Mouse (Mus musculus) inflammation-experienced regulatory T-cells, adult 6 months (primary cell): ENCODE data around the gene Polr2g. TPM values are rescaled to one million over a fixed set of nuclear protein-coding genes. Genes with fewer than 3 reads are reported as not detected.

ENCODE experiments used
- ATAC-seq: one replicate; pipeline ENCODE4 v1.8.0; 2017
- polyA plus RNA-seq, 3 experiments: library from polyadenylated mRNA; unstranded; fragments of 100-300 nt; shearing (Covaris generic); gene quantifications; one replicate each; pipeline ENCODE4 v1.2.1; 2017

The Polr2g gene
- polyA plus RNA-seq, 3 experiments from 2014 or later: 186 to 196 (median 191) TPM

DNA sequence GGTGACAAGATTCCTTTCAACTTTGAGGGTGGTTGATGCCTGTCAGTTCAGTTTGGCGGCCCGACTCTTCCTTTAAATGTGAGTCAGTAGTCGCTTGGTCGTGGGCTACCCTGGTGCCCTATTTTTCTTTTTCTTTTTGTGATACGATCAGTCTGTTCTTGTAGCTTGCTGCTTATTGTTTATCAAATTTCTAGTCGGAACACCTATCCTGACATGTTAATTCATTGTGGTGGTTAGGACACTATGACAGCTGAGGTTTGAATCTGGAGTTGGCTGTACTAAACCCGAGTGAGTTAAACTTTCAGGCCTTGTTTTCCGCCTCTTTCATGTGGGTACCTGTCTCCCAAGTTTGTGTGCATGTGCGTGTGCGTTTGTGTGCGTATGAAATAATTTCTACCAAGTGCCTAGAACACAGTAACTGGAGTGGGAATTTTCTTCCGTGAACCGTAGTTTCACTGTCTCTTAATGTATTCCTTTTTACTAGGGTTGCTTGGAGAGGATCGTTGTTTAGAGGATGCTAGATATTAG is 40.8 kb downstream of the Polr2g start:
- ATAC-seq: peak; percentile 33

DNA sequence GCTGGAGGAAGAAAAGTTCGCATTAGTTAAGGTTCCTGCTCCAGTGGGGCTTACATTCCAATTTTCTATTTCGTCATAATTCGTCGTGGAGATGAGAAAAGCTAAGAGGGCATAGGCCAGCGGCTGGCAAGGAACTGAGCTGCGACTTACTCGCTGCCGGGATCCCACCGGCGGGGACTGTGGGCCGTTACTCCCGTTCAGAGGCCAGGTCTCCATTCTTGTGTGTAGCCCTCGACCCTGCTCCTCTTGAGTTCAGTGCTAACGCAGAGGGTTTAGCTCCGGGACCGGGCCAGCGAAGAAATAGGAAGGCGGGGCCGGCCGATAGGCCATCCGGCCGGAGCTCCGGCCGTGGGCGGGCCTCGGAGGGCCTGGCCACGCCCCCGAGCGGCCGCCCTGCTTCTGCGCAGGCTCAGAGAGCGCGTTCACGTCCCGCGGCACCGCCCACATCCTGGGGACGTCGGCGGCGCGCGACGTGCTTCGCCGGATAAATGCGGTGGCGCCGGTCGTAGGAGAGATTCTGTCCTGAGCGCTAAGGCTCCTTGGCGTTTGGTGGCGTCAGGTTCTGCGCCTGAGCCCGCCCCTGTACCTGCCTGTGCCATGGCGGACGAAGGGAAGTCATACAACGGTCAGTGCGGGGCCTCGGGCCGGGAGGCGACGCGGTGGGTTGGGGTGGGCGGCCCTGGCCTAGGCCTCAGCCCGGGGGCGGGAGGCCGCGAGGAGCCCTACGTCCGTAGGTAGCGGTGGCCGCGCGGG is 41.6 kb downstream of the Polr2g start, which contains the start of gene Nxf1:
TSS of gene Nxf1 (plus strand) at position 439 of the 753 bp plus-strand sequence.
- ATAC-seq: peak; percentile 86

DNA sequence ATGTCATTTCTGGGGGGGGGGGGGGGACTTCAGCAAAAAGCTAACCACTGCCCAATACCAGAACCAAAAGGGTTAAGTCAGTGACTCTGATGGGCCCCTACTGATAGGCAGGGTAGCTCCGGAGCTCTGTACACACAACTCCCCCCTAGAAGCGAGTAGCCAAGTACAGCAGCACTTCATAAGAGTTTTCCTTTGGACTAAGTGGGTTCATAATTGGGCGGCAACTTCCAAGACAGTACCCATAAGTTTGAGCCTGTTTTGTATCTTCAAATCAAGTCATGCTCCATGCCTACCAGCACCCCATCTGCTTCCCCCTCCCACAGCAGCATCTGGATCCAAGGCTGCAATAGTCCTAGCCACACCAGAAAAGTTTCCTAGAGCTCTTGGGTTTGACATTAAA is 42.7 kb downstream of the Polr2g start:
- ATAC-seq: no peak

DNA sequence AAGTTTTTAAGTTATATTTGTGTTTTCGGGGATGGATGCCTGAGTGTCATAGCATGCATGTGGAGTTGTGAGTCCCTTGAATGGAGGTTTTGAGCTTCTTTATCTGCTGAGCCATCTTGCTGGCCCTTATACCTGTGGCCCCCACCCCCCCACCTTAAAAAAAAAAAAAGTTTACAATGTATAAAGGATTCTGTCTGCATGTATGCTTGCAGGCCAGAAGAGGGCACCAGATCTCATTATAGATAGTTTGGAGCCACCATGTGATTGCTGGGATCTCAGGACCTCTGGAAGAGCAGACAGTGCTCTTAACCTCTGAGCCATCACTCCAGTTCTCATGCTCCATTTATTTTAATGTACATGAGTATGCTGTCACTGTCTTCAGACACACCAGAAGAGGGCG is 51.0 kb downstream of the Polr2g start:
- no peak for ATAC-seq

DNA sequence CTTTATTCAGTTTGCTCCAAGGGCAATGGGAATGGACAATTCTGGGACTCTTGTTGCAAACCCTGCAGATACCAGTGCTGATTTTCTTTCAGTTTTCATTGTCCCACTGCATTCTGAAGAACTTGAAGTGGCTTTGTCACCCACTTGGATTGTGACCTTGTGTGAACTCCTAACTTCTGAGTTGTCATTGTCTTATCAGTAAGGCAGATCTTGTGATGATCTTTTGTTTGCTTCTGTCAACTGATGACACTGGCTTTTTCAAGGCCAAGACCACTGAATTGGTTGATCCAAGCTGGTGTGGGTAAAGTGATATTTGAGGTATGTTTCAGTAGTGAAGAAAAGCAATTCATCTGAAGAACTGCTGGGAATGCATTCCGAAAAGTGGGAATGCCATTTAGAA is 53.0 kb downstream of the Polr2g start:
- ATAC-seq: no peak

Other genes starting within 250 kb of the Polr2g start
- not detected for gene Slc22a8, start 207.3 kb downstream of the Polr2g start, polyA plus RNA-seq
- not detected for gene Slc22a6, start 180.5 kb downstream of the Polr2g start, polyA plus RNA-seq
- gene Chrm1, start 134.8 kb downstream of the Polr2g start, polyA plus RNA-seq: not detected
- 10 to 100 TPM; 60.5 to 74.4 (median 68.9) TPM for gene Slc3a2, start 75.2 kb downstream of the Polr2g start, polyA plus RNA-seq
- 10 to 100 TPM; 38.0 to 71.7 (median 66.5) TPM for gene Wdr74, start 62.8 kb downstream of the Polr2g start, polyA plus RNA-seq
- gene 1700092M07Rik, start 57.9 kb downstream of the Polr2g start, polyA plus RNA-seq: 1 to 10 TPM in 1 of 3 experiments, not detected in 2; 1.8 TPM
- gene Stx5a, start 57.2 kb downstream of the Polr2g start, polyA plus RNA-seq: 100 to 1,000 TPM in 2 of 3 experiments, 10 to 100 TPM in 1; 91.6 to 140 (median 134) TPM
- 100 to 1,000 TPM; 130 to 193 (median 160) TPM for gene Nxf1, start 41.5 kb downstream of the Polr2g start, polyA plus RNA-seq
- 100 to 1,000 TPM in 2 of 3 experiments, 10 to 100 TPM in 1; 96.4 to 128 (median 119) TPM for gene Tmem223, start 27.6 kb downstream of the Polr2g start, polyA plus RNA-seq
- gene Tmem179b, start 24.1 kb downstream of the Polr2g start, polyA plus RNA-seq: 100 to 1,000 TPM; 109 to 112 (median 112) TPM
- gene Taf6l, start 12.2 kb downstream of the Polr2g start, polyA plus RNA-seq: 1 to 10 TPM; 4.4 to 6.9 (median 5.9) TPM
- 1 to 10 TPM; 2.1 to 3.0 (median 2.7) TPM for gene Zbtb3, start 4.0 kb upstream of the Polr2g start, polyA plus RNA-seq
- 10 to 100 TPM; 38.6 to 60.1 (median 53.7) TPM for gene Ttc9c, start 20.8 kb upstream of the Polr2g start, polyA plus RNA-seq
- gene Hnrnpul2, start 21.4 kb upstream of the Polr2g start, polyA plus RNA-seq: 1 to 10 TPM; 5.0 to 8.3 (median 5.9) TPM
- gene AC129217.1, start 31.2 kb upstream of the Polr2g start, polyA plus RNA-seq: not detected
- gene Bscl2, start 38.9 kb upstream of the Polr2g start, polyA plus RNA-seq: 100 to 1,000 TPM in 1 of 3 experiments, 10 to 100 TPM in 2; 81.9 to 106 (median 95.9) TPM
- gene Gng3, start 40.6 kb upstream of the Polr2g start, polyA plus RNA-seq: 1 to 10 TPM in 2 of 3 experiments, under 1 TPM in 1; 0.72 to 3.3 (median 1.6) TPM
- under 1 TPM in 1 of 3 experiments, not detected in 2; 0.15 TPM for gene Lrrn4cl, start 52.2 kb upstream of the Polr2g start, polyA plus RNA-seq
- gene Ubxn1, start 72.9 kb upstream of the Polr2g start, polyA plus RNA-seq: 10 to 100 TPM; 56.1 to 63.1 (median 57.6) TPM
- gene Uqcc3, start 82.3 kb upstream of the Polr2g start, polyA plus RNA-seq: 10 to 100 TPM; 78.4 to 90.3 (median 89.6) TPM
- gene Lbhd1, start 85.2 kb upstream of the Polr2g start, polyA plus RNA-seq: 100 to 1,000 TPM in 1 of 3 experiments, 10 to 100 TPM in 2; 92.4 to 104 (median 94.7) TPM
- not detected for gene Gm49403, start 85.4 kb upstream of the Polr2g start, polyA plus RNA-seq
- gene 1810009A15Rik, start 90.3 kb upstream of the Polr2g start, polyA plus RNA-seq: 100 to 1,000 TPM; 105 to 125 (median 114) TPM
- 1 to 10 TPM in 1 of 3 experiments, not detected in 2; 1.1 TPM for gene Gm49416, start 90.3 kb upstream of the Polr2g start, polyA plus RNA-seq
- 10 to 100 TPM in 2 of 3 experiments, 1 to 10 TPM in 1; 8.5 to 11.9 (median 10.4) TPM for gene Ints5, start 94.4 kb upstream of the Polr2g start, polyA plus RNA-seq
- 10 to 100 TPM; 58.8 to 59.6 (median 59.4) TPM for gene Ganab, start 99.5 kb upstream of the Polr2g start, polyA plus RNA-seq
- gene B3gat3, start 121.8 kb upstream of the Polr2g start, polyA plus RNA-seq: 10 to 100 TPM; 11.3 to 26.1 (median 20.0) TPM
- gene Rom1, start 130.8 kb upstream of the Polr2g start, polyA plus RNA-seq: 10 to 100 TPM in 1 of 3 experiments, 1 to 10 TPM in 2; 3.2 to 22.7 (median 3.4) TPM
- gene Eml3, start 131.0 kb upstream of the Polr2g start, polyA plus RNA-seq: 10 to 100 TPM; 20.3 to 25.7 (median 20.4) TPM
- 10 to 100 TPM; 78.8 to 96.7 (median 81.2) TPM for gene Mta2, start 143.3 kb upstream of the Polr2g start, polyA plus RNA-seq
- 10 to 100 TPM; 17.6 to 38.3 (median 35.3) TPM for gene Tut1, start 155.3 kb upstream of the Polr2g start, polyA plus RNA-seq
- 100 to 1,000 TPM; 465 to 725 (median 677) TPM for gene Eef1g, start 168.5 kb upstream of the Polr2g start, polyA plus RNA-seq
- 10 to 100 TPM; 42.4 to 81.3 (median 54.5) TPM for gene Ahnak, start 190.7 kb upstream of the Polr2g start, polyA plus RNA-seq